Mouse (Mus musculus) cerebellum, adult 18-20 months (tissue): Measurements from ENCODE around the gene Col12a1.

Experiments used
- DNase-seq, 2 experiments: peaks; one replicate each; pipeline ENCODE4 v3.0.0; 2021

Col12a1 gene

DNA sequence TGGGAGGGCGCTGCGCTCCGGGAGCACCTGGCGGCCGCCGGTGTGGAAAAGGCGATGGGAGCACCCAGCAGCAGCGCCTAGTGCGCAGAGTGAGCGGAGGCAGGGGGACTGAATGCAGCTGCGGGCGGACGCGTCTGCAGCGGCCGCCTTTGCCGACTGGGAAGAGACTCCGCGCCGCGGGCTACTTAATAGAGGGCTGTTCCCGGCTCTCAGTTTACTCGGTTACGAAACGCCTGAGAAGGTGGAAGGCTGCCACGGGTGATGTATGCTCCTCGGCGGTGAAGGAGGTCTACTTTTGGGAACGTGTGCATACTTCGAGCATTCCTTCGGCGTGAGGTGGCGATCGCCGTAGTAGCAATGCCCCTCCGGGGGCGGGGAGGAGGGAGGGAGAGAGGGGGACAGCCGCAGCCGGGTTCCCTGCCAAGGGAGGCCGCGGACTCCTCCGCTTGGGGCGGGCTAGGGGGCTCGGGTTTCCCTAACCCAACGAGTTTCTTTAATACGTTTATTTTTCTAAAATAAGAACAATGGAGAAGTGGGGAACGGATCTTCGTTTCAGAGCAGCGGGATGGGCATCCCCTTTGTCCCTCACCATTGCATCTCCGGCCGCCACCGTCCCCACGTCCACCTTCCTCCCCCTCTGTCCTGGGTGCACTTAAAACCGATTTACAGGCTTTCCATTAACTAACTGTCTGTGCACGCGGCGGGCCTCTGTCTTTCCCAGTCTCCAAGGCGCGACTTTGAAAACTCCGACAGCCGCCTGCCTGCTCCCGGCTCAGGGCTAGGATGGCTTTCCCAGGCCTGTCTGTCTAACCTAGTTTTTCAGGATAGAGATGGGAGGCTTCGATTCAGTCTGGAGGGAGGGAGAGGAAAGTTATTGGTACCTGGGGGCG, at the start of gene Col12a1:
TSS of gene Col12a1 (minus strand) at position 351 of the 890 bp plus-strand sequence.
- peak in 1 of 2 experiments; percentile 15 for DNase-seq

DNA sequence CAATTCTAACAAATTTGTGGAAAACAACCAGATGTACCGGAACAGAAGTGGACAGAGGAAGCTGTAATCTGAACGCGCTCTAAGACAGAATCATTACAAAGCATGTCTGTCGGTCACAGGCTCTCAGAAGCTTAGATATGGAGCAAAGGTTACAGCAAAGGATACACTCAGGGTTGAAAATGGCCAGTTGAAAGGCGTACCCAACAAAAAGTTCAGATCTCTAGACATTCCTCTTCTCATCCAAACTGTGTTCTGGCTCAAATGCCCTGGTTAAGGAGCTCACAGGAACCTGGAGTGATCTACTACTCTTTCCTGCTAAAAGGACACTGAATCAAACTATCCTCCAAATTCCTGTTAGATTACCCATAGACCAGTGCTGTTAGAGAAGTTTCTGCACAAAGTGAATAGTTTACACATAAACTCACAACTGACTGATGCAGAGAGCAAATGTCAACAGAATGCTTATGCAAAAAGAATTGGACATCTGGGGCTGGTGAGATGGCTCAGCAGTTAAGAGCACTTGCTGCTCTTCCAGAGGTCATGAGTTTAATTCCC, 48.4 kb upstream of the Col12a1 start:
- no peak for DNase-seq

DNA sequence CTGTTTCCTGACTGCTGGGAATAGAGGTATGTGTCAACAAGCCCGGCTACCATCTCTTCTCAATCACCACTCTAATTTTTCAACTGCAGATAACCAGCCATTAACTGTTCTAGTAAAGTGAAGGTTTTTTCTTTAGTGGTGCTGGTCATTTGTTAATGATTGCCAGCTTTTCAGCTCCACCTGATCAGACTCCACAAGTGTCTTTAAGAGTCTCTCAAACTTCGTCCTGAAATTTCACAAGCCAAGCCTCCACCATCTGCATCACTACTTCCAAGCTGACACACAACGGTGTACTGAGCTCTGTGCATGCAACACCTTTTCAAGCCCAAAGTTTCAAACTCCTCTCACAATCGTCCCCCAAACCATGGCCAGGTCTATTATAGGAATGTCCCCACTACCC, 46.7 kb upstream of the Col12a1 start:
- no peak for DNase-seq

DNA sequence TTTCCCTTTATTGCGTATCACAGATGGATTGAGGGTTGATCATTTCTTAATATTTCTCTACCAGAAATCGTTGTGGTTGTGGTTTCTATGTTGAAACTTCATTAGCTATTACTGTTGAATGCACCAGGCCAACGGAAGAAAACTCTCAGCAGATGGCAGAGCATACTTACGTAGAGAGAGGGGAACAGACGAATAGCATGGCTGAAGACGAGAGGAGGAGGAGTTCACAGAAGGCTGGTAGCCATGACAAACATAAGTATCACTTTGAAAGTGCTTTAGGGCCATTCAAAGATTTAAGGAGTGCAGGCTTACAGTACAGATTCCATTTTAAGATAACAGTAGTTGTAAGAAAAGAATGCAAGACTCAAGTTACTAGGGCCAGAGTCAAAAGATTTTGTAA, 43.9 kb upstream of the Col12a1 start:
- no peak for DNase-seq

DNA sequence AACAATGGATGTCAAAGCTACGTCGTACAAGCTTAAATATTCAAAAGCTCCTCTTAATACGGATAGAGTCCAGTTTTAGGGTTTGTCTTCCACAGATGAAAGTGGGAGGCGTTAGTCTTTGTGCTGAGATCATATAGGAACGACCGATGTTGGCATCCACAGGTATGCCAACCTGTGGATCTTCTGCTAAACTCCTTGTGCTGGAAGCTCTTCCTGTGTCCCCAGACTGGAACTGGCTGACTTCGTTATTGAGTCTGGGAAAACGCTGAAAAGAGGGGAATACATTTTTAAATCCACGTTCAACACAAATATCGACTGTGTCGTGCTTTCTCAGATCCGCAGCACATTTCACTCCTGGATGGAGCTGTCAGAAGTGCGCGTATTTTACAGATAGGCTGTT, 41.4 kb upstream of the Col12a1 start:
- peak in 1 of 2 experiments; percentile 5 for DNase-seq

DNA sequence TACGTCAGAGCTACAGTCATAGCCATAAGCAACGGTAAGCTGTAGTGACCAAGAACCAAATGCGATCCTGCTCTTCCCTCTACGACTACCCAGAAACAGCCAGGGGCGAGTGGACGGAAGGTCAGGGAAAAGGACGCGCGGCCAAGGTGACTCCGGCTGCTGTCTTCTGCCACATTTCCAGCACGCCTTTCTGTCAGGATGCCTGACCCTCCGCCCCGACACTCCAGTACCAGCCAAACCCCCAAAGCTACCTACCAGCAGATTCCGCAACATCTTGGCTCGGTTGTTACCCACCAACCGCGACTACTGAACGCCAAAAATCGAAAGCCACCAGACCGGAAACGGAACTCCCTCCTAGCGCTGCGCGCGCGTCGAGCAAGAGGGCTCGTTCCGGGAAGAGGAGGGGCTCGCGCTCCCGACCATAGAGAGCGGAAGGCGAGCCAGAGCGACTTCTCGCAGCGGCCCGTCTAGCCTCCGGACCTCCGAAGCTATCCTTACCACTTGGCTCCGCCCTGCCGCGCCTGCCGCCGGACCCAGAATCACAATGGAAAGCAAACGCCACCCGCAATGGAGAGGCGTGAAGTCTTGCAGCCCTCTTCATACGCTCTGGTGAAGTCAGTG, 40.9 kb upstream of the Col12a1 start, which contains the start of gene Cox7a2:
TSS of gene Cox7a2 (minus strand) at position 494 of the 621 bp plus-strand sequence.
- peak; percentile 95 to 97 for DNase-seq

DNA sequence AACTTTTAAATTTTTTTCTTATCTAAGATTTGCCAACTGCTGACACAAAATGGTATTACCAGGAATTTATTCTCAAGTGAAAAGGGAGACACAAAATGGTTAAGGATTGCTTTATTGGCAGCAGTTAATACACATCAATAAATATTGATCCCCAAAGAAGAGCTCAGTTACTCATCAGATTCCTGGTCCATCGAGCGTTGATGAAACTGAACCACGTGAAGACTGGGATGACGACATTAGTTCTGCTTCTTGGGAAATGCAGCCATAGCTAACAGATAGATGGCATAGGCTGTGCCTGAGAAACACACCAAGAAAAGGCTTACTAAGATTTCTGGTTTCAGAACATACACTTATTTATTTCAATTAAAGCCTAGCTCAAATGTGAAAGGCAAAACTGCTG, 36.7 kb upstream of the Col12a1 start:
- DNase-seq, result no peak

DNA sequence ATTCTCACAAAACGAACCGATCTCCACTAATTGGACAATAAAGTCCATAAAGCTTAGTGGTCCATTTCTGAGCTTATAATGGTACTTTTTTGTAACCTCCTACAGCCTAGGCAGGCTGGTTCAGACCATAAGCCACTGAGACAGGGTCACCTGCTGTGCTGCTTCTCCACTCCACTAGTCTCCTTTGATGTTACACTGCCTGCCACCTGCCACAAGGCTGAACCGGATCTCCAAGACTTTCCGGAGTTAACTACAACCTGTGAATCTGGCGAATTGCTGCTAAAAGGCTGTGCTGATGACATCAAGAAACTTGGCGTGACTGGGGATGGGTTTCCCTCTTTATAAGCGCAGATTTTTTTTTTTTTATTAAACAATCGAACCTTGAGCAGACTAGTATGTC, 33.2 kb upstream of the Col12a1 start:
- DNase-seq, result no peak

DNA sequence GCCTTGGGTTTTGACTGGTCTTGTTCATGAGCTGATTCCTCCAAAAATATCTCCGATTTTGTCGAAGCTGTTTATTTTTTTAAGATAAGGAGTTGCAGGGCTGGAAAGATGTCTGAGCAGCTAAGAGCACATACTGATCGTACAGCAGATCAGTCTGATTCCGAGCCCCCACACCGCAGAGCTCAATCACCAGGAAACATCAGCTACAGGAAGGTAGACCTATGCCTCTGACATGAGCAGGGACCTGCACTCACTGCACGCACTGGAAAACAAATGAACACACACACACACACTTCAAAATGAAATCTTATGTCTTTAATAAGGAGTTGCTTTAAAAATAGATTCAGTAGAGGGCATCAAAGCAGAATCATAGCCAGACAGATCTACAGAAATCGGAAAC, 32.1 kb upstream of the Col12a1 start:
- DNase-seq, result no peak

DNA sequence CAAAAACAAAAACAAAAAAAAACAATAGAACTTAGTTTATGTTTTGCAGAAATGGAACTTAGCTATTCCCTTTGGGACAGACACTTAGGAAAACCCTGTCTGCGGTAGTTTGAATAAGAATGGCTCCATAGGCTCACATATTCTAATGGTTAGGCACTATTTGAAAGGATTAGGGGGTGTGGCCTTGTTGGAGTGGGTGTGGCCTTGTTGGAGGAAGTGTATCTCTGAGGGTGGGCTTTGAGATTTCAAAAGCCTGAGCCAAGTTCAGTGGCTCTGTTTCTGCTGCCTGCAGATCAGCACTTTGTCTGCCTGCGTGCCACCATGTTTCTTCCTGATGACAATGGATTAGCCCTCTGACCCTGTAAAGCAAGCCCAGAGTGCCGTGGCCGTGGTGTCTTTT, 26.4 kb upstream of the Col12a1 start:
- no peak for DNase-seq

DNA sequence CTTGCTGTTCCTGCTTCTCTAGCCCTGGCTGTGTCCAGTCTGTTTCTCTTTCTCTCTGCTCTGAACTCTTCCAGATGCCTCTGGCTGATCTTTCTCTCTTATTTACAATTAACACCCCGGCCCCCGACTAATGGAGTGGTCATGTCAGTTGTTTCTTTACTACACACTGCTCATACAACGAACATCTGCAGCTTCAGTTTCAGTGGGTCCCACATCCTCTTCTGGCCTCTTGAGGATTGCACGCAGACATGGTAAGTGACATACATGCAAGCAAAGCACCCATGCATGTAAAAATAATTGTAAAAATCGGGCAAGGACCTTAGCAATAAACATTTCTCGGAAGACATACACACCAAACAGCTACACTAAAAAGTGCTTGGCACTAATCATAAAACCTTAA, 17.0 kb upstream of the Col12a1 start:
- DNase-seq, result no peak

DNA sequence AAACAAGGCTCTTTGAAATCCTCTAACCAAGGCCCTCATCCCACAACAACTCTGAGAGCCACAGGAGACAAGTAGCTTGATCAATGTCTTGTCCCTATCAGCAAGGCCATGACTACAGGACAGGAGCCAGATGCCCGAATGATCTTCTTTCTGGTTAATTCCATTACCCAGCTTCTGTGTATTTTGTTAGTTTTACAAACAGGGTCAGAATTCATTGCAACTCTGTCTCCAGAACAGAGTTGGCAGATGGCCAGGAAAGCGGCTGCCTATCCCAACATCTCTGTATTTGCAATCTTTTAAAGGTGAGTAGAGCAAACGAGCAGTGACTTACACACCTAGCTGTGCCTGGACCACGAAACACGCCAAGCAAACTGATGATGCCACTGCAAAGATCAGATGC, 11.7 kb upstream of the Col12a1 start:
- no peak for DNase-seq

DNA sequence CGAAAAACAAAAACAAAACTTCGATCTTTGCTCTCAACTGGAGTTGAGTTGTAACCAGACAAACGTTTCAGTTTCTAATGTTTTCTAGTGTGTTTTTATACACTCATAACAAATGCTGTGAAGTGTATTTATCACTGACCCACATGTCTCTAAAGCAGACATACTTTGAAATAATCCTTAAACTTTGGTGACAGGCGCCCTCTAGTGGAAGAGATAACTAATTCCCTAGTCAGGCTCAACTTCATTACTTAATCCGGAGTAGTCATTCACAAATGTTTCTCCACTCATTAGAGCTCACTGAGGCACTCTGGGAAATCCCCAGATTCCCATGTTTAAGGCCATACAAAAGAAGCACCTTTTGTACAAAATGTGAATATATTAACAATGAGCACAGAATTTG, 4.5 kb upstream of the Col12a1 start:
- DNase-seq, result peak in 1 of 2 experiments; percentile 25

DNA sequence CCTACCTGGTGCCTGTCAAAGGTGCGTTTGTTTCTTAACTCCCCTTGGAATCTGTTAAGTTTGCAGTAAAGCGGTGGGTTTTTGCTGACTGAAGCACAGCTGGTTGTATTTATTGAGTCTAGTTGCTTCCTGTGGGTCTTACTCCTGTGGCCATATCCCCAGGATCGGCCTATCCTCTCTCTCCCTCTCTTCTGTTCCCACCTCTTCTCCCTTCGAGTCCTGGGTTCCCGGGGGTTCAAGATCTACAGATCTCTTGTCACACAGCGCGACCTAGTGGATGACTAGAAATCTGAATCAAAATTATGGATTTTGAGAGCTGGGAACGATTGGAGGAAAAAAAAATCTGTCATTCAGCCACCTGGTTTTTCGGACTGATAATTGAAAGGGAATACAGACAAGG, 2.4 kb upstream of the Col12a1 start:
- DNase-seq, result peak; percentile 52 to 63

DNA sequence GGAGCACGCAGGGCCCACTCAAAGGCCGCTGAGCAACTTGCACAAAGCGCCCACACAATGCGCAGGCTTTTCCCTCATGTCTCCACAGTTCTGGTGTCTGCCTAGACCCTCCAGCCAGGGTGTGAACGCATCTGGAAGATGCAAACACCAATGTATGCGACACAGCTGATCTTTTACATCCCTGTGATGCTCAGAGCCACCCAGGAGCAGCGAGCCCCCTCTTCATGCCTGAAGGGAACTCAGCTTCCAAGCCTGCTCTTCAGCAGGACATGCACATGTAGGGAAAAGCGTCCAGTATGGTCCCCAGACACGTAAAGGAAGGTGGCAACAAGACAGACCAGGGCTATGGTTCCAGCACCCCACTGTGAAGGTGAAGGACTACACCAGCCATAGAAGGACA, 1.5 kb upstream of the Col12a1 start:
- DNase-seq, result no peak

DNA sequence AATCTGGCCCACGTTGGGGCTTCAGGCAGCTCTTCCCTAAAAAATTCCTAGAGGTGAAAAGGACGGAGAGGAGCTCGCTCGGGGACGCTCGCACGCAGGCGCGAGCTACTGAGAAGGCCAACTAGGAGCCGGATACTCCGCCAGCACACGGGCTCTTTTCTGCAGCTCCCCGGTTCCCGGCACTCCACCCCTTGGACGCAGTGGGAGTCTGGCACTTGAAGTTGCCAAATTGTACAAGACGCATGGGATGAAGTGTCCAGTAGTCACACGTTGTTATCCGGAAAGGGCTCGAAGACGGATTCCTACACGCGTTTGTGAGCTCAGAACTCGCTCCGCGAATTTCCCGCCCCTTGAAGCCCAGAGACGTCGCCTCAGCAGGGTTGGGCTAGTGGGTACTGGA, 820 bp upstream of the Col12a1 start:
- DNase-seq, result no peak

DNA sequence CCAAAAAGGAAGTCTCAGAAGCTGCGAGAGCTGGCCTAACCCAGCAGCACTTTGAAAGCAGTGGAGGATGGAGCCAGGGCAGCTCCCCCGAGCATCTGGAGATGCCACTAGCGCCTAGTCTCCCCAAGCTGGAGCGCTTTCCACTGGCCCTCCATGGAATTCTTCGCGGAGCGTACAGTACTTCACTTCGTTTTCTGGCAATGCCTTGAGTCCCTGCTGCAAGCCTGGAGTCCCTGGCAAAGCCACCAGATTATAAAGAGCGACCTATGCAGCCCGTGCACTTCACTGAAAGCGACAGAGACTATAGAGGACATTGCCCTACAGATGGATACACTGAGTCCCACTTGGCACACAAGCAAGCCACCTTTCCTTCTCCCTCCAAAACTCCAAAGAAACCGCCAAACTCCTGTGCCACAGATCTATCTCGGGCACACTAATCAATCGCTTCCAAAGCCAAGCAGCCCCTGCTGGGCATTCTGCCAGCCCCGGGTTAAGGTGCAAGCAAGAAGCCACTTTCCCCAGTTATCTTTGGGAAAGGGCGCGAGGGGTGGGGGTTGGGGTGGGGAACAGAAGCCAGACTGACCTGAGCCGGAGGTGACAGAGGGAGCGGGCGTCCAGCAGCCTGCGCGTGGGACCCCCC, 675 bp downstream of the Col12a1 start:
- peak in 1 of 2 experiments; percentile 9 for DNase-seq

DNA sequence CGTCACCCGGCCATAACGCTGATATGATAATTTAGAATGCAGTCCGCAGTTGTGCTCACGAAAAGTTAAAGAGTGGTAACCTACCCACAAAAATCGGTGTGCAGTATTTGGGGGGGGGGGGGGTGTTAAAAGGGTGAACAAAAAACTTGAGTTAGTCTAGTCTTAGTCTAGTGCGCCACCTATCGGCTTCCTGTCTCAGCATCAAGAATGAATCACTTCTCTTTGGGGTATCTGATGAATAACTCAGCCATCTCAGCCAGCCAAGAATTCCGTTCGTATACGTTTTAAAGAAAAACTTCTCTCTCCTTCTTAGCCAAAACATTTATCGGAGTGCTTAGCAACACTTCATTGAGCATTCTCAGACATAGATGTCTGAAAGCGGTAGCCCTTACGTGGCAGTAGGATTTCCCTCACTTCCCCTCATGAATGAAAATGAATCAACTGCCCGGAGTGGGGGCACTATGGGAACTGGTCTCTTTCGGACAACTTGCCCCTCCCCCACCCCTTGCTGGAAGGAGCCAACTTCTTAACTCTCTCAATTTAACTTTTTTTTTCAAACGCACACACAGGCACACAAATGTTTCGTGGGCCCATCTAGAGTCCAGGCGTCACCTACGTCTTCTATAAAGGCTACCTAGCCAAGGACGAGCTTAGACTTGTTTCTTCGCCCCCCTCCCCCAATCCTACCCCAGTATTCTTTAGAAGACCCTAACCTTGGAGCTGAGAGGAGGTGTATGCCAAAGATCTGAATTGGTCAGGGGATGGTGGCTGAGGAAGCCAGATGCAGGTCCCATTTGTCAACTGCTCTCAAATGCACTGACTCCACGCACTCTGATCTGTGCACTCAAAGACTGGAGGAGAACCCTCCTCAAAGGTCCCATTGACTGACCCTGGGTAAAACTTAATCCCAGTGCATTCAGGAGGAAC, 1.5 kb downstream of the Col12a1 start:
- peak; percentile 77 for DNase-seq

DNA sequence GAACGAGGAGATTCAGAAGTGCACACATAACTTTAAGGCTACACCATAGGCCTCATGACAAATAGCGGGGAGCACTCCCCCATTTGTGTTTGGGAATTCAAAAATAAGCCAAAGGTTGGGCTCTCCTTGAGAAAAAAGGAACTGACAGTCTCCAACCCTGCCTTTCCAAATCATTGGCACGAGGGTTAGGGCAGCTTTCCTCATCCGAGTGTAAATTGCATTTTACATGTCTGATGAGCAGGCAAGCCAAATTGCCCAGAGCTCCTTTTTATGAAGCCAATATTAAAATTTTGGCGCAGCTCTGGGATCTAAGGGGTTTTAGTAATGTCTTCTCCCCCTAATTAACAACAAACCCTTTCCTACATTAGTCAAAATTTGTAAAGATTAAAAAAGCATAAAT, 2.1 kb downstream of the Col12a1 start:
- DNase-seq, result no peak

DNA sequence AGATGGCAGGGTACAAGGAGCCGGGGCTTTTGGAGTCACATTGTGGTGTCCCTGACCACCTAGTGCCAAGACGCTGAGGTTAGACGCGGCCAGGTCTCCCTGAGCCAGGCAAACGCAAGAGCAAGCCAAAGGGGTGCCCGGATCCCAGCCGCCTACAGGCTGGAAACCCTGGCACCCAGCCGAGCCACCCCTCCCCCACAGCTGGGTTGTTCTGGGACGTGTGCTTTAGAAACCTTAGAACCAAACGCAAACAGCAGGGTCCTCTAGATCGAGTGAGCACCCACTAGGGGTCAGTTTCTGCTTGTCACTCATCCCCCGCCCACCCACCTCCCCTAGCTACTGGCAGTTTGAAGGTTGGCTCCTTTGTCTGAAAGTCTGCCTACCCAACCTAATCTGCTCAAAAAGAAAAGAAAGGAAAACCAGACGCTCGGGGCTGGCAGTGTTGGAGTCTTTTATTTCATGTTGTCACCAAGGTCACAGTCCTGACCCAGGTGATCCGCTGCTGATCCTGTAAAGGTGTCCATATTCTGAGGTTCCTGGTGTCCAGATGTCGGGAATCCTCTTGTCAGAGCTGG, 4.1 kb downstream of the Col12a1 start:
- DNase-seq, result peak in 1 of 2 experiments; percentile 22

DNA sequence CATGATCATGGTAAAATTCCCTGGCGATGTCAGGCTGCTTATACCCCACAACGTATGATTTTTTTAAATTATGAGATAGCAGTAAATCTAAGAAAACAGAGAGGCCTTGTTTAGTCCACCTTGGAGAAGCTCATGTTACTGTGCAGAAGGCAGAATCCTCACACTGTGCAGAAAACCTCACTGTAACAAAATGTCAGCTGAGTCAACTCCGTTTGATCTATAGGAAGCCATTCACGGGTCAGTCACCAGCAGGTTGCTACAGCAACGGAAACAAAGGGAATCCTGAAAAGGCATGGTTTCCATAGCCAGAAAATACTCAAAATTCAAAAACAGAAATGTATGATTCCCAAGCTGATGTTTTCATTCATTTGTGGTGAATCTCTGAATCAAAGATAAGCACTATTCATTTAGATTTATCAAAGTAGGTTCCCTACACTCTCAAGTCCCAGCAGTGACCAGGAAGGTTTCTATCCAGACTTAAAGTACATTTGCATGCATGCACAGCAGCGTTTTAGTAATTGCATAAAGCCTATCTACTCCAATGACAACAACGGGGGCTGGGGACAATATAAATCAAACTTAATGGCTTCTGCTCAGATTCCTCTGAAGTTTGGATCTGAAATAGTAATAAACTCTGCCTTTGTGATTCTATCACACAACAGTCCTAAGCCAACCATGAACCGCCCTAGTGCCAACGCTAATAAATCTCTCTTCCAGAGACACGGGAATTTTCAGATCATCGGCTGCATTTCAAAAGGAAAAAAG, 28.7 kb downstream of the Col12a1 start:
- DNase-seq, result no peak
